Mouse (Mus musculus) olfactory bulb, adult 2 months (tissue): ENCODE measurements at regions not wholly inside any gene's neighbourhood (a gene's known extent, or its start where the extent isn't known, plus 50 kb on each side); places are given as distances from the start of the nearest gene placed in this dataset.

Experiments used
- CTCF ChIP-seq: fragments of 200-500 bp; IDR thresholded peaks from 2 replicates; pipeline ENCODE4 v1.5.1; 2012; ENCODE audit warnings: low read depth, mild to moderate bottlenecking, low read length, moderate library complexity; ENCODE audit not compliant: insufficient read depth
- POLR2A ChIP-seq: fragments of 200-500 bp; IDR thresholded peaks from 2 replicates; pipeline ENCODE4 v1.6.1; 2012; ENCODE audit warnings: mild to moderate bottlenecking, low read depth, low read length, moderate library complexity; ENCODE audit not compliant: insufficient read depth

- TF ChIP-seq POLR2A (no peak), CTCF (no peak)
Measured at GRCm38 (mm10) chr5:39099113-39099512, 222.5 kb upstream of the Clnk start.
